Mouse (Mus musculus) megakaryocyte, embryonic 14.5 days (primary cell): ENCODE measurements around the gene Ocln. TPM values are rescaled to one million over a fixed set of nuclear protein-coding genes. Genes with fewer than 3 reads are reported as not detected.
"Not testable (repeated sequence)": the region's sequence is repeated elsewhere in the genome, so short reads cannot be mapped to it uniquely, and the experiment has no call there.

Source experiments
- H3K27me3 ChIP-seq: replicated peaks from 2 replicates; pipeline ENCODE3; 2012; ENCODE audit warnings: inconsistent platforms
- H3K36me3 ChIP-seq: replicated peaks from 2 replicates; pipeline ENCODE3; 2012; ENCODE audit warnings: low read length, inconsistent platforms, mixed read lengths
- H3K4me1 ChIP-seq: 2 replicates; pipeline ENCODE4 v1.6.1; 2012; ENCODE audit warnings: inconsistent platforms
- H3K4me3 ChIP-seq: replicated peaks from 2 replicates; pipeline ENCODE3; 2012; ENCODE audit warnings: moderate library complexity, mild to moderate bottlenecking, inconsistent platforms
- H3K9me3 ChIP-seq: 2 replicates; pipeline ENCODE4 v1.6.1; 2012; ENCODE audit warnings: inconsistent platforms
- FLI1 ChIP-seq: IDR thresholded peaks from 2 replicates; pipeline ENCODE4 v1.6.1; 2012; ENCODE audit warnings: low read length, inconsistent platforms, mixed read lengths
- GATA1 ChIP-seq: IDR thresholded peaks from 3 replicates; pipeline ENCODE4 v1.6.1; 2012; ENCODE audit warnings: mixed read lengths, low read length, inconsistent platforms, borderline replicate concordance
- polyA plus RNA-seq: library from polyadenylated mRNA; stranded (reverse); fragments of >175 nt; gene quantifications from 2 replicates; pipeline ENCODE4 v1.2.3, GENCODE M21; 2012; ENCODE audit warnings: low replicate concordance; ENCODE audit not compliant: insufficient read depth

Ocln gene
- polyA plus RNA-seq, 1 experiment = not detected

GRCm38 (mm10) chr13:100521724-100522591, 30.6 kb downstream of the Ocln start:
- H3K4me3 ChIP-seq = peak overlapping the region; percentile 46
- peaks cover 21% of the 10 kb centered on the region for H3K4me1 ChIP-seq
- H3K27me3 ChIP-seq = peaks cover 11% of the 10 kb centered on the region
- no peaks in the 10 kb centered on the region for H3K36me3 ChIP-seq
- no peak for TF ChIP-seq GATA1
- TF ChIP-seq FLI1 = no peak
- no peaks in the 10 kb centered on the region for H3K9me3 ChIP-seq

GRCm38 (mm10) chr13:100519162-100519561, 33.4 kb downstream of the Ocln start:
- Histone ChIP-seq H3K27me3 (peaks cover 13% of the 10 kb centered on the region), H3K4me3 (no peak overlapping the region), H3K36me3 (no peaks in the 10 kb centered on the region), H3K4me1 (peaks cover 21% of the 10 kb centered on the region), H3K9me3 (no peaks in the 10 kb centered on the region)
- TF ChIP-seq FLI1 = no peak
- no peak for TF ChIP-seq GATA1

GRCm38 (mm10) chr13:100518191-100518590, 34.3 kb downstream of the Ocln start:
- Histone ChIP-seq H3K27me3 (peaks cover 10% of the 10 kb centered on the region), H3K9me3 (no peaks in the 10 kb centered on the region), H3K4me3 (no peak overlapping the region), H3K36me3 (no peaks in the 10 kb centered on the region), H3K4me1 (peaks cover 21% of the 10 kb centered on the region)
- no peak for TF ChIP-seq FLI1
- no peak for TF ChIP-seq GATA1

- H3K4me3 ChIP-seq = no peak overlapping the region
- H3K4me1 ChIP-seq = peaks cover 19% of the 10 kb centered on the region
- H3K36me3 ChIP-seq = no peaks in the 10 kb centered on the region
- TF ChIP-seq FLI1 = no peak
- TF ChIP-seq GATA1 = no peak
- no peaks in the 10 kb centered on the region for H3K9me3 ChIP-seq
- peaks cover 5% of the 10 kb centered on the region for H3K27me3 ChIP-seq
Measured at GRCm38 (mm10) chr13:100517652-100518153, 34.8 kb downstream of the Ocln start.

- H3K9me3 ChIP-seq = no peaks in the 10 kb centered on the region
- peaks cover 13% of the 10 kb centered on the region for H3K4me1 ChIP-seq
- no peaks in the 10 kb centered on the region for H3K36me3 ChIP-seq
Measured at GRCm38 (mm10) chr13:100516213-100517105, 36.1 kb downstream of the Ocln start.

GRCm38 (mm10) chr13:100512792-100513191, 39.7 kb downstream of the Ocln start:
- peaks cover 16% of the 10 kb centered on the region for H3K4me1 ChIP-seq
- H3K36me3 ChIP-seq = no peaks in the 10 kb centered on the region
- TF ChIP-seq GATA1 (no peak), FLI1 (no peak)
- no peaks in the 10 kb centered on the region for H3K9me3 ChIP-seq
- no peak overlapping the region for H3K4me3 ChIP-seq
- peaks cover 2% of the 10 kb centered on the region for H3K27me3 ChIP-seq

More at GRCm38 (mm10) chr13:100516213-100517105, 36.1 kb downstream of the Ocln start:
- TF ChIP-seq GATA1 (no peak), FLI1 (no peak)
- no peak overlapping the region for H3K4me3 ChIP-seq
- peaks cover 2% of the 10 kb centered on the region for H3K27me3 ChIP-seq

GRCm38 (mm10) chr13:100511860-100512364, 40.6 kb downstream of the Ocln start:
- H3K36me3 ChIP-seq = no peaks in the 10 kb centered on the region
- no peak for TF ChIP-seq GATA1
- TF ChIP-seq FLI1 = no peak

GRCm38 (mm10) chr13:100511146-100511859, 41.2 kb downstream of the Ocln start:
- Histone ChIP-seq H3K4me1 (peaks cover 14% of the 10 kb centered on the region), H3K27me3 (peaks cover 2% of the 10 kb centered on the region), H3K36me3 (no peaks in the 10 kb centered on the region), H3K4me3 (no peak overlapping the region), H3K9me3 (no peaks in the 10 kb centered on the region)
- TF ChIP-seq FLI1 = no peak

More at GRCm38 (mm10) chr13:100511860-100512364, 40.6 kb downstream of the Ocln start:
- Histone ChIP-seq H3K4me3 (no peak overlapping the region), H3K9me3 (no peaks in the 10 kb centered on the region), H3K4me1 (peaks cover 14% of the 10 kb centered on the region), H3K27me3 (peaks cover 2% of the 10 kb centered on the region)

GRCm38 (mm10) chr13:100499625-100500024, 52.9 kb downstream of the Ocln start:
- not testable (repeated sequence) for H3K27me3 ChIP-seq, H3K4me3 ChIP-seq

More at GRCm38 (mm10) chr13:100499625-100500024, 52.9 kb downstream of the Ocln start:
- not testable (repeated sequence) for H3K9me3 ChIP-seq, H3K36me3 ChIP-seq
- peaks cover 11% of the 10 kb centered on the region for H3K4me1 ChIP-seq
